Mouse (Mus musculus): Measurements from ENCODE around the gene Notch2. TPM values are rescaled to one million over a fixed set of nuclear protein-coding genes. Genes with fewer than 3 reads are reported as not detected.

Notch2 gene
- total RNA-seq, 2 experiments from 2014 or later = 12.9 to 15.3 TPM

DNA sequence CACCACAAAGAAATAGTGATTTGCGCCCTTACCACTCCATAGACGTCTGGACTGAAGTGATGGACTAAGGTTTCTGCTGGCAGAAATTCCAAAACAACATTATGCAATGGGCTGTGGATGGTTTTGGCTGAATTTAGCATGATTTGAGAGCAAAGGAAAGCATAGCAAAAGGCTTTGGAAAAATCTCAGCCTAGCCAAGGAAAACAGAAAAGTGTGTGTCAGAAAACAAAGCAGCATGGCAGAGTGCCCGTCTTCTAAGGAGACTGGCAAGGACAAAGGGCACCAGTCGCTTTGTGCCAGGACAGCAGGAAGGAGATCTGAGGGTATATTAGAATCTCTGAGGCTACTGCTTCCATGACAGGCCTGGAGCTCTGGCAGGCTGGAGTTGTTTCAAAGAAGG, 165.0 kb downstream of the Notch2 start:
- DNase-seq (ENCODE audit: low spot score in 2 of 2) = peak in 1 of 2 experiments; percentile 62
- intact Hi-C loops (cut with DNase I) = no loop called here

DNA sequence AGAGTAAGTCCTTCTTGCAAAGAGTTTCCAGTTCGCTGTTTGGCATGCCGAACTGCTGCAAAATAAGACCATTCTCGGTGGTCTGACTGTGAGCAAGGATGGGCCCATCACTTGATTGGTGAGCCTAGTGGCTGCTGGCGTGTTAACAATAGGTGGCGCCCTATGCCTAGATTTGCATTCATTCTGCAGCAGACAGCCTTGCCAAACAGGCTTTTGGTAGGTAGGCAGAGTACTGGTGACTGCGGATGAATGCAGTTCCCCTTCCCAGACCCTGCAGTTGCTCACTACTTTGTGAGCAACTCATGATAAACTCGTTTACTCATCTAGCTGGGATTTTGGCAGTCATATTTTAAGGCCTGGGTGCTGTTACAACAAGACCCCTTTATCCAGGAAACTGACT, 167.5 kb downstream of the Notch2 start:
- intact Hi-C loops (cut with DNase I) = no loop called here

DNA sequence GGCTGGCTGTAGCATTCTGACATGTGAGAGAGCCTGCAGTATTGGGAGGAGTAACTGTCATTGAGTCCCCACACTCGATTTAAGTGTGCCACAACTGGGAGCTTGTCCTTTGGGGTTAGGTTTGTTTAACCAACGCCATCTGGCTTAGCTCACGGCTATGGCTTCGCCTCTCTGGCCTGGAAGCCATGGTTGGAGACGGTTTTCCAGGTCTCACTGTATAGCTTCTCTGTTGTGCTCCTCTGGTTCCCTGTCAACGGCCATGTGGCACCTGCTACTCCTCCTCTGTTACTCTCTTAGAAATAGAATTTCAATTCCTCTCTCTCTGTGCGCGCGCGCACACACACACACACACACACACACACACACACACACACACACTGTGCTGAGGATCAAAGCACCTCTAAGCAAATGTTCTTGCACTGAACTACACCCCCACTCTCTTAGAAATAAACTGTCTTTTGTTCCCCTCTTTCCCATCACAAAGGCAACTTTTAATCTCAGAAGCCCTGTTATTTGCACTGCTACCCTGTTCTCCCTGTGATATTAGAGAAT, 171.9 kb downstream of the Notch2 start:
- intact Hi-C loops (cut with DNase I) = no loop called here
- DNase-seq (ENCODE audit: low spot score in 2 of 2) = no peak

More for the DNA sequence above, 167.5 kb downstream of the Notch2 start:
- DNase-seq (ENCODE audit: low spot score in 2 of 2) = peak; percentile 24 to 31

- no peak for DNase-seq (ENCODE audit: low spot score in 2 of 2)
- intact Hi-C loops (cut with DNase I) = no loop called here
These were observed 174.4 kb downstream of the Notch2 start for GRCm38 (mm10) chr3:98187777-98188176.

DNA sequence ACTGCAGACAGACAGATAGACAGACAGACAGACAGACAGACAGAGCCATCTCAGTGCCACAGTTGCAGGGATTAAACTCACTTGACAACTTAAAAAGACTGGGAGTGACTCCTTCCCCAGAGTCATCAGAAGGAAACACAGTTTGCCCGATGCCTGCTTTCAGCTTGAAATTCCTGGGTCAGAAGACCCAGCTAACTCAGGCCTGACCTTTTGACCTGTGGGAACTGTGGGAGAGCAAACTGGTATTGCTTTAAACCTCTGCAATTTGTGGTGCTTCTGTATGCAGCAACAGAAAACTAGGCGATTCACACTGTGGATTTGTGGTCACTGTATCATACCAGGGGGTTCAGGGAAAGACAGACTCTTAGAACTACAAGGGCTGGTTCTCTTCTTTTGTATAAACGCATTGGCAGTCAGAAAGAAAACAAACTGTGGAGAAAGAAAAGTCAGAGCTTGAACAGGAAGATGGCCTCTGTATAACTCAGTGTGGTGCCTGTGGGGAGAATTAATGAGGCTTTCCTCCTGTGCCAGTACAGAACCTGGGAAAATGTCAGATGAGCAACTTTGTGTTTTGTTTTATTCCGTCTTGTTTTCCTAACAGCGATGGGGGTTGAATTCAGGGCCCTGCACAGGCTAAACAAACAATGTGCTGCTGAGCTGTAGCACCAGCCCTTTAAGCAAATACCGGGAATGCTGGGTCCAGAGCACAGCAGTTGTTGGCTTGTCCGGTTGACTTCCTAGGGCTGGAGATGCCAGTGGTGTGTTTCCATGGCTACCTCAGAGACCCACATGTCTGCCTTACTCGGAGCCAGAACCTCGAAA, 184.6 kb downstream of the Notch2 start:
- intact Hi-C loops (cut with DNase I) = no loop called here
- no peak for DNase-seq (ENCODE audit: low spot score in 2 of 2)

GRCm38 (mm10) chr3:98199747-98200146, 186.4 kb downstream of the Notch2 start:
- DNase-seq (ENCODE audit: low spot score in 2 of 2) = no peak
- intact Hi-C loops (cut with DNase I) = no loop called here

Other genes starting within 250 kb of the Notch2 start
- gene Pde4dip, start 124.8 kb upstream of the Notch2 start, total RNA-seq (2021) = 100 to 1,000 TPM; 246 to 251 TPM
- 10 to 100 TPM; 70.9 to 76.7 TPM for gene Sec22b, start 112.3 kb upstream of the Notch2 start, total RNA-seq (2021)
- gene Adam30, start 147.1 kb downstream of the Notch2 start, total RNA-seq (2021) = not detected
- not detected for gene Reg4, start 208.6 kb downstream of the Notch2 start, total RNA-seq (2021)